Mouse (Mus musculus) hindbrain, embryonic 10.5 days (tissue): ENCODE measurements around the gene Cbfa2t3. TPM values are rescaled to one million over a fixed set of nuclear protein-coding genes. Genes with fewer than 3 reads are reported as not detected.

Source experiments
- DNase-seq: peaks from one replicate; pipeline ENCODE4 v3.0.0-alpha.2; 2017; ENCODE audit warnings: low spot score
- H3K27ac ChIP-seq: fragments of 300-500 bp; sonication (generic); 2 replicates; pipeline ENCODE4 v1.5.1; 2016; ENCODE audit warnings: mild to moderate bottlenecking, moderate library complexity
- H3K27me3 ChIP-seq: fragments of 300-500 bp; sonication (generic); 2 replicates; pipeline ENCODE4 v1.6.1; 2016; ENCODE audit warnings: mild to moderate bottlenecking; ENCODE audit not compliant: poor library complexity, insufficient read depth, severe bottlenecking
- H3K36me3 ChIP-seq: fragments of 300-500 bp; sonication (generic); 2 replicates; pipeline ENCODE4 v1.6.1; 2016; ENCODE audit warnings: mild to moderate bottlenecking, moderate library complexity
- H3K4me1 ChIP-seq: fragments of 300-500 bp; sonication (generic); replicated peaks from 2 replicates; pipeline ENCODE4 v1.6.1; 2016; ENCODE audit warnings: mild to moderate bottlenecking
- H3K4me3 ChIP-seq: fragments of 300-500 bp; sonication (generic); 2 replicates; pipeline ENCODE4 v1.5.1; 2016; ENCODE audit warnings: mild to moderate bottlenecking, moderate library complexity
- H3K9me3 ChIP-seq: fragments of 300-500 bp; sonication (generic); 2 replicates; pipeline ENCODE4 v1.6.1; 2016; ENCODE audit warnings: mild to moderate bottlenecking, moderate library complexity
- WGBS: fragments of 180-500 bp; shearing (Covaris S2); methylation state at CpG from one replicate; pipeline ENCODE4 v1.1.7; 2016; 5-methylcytosine and 5-hydroxymethylcytosine counted together
- polyA plus RNA-seq: library from polyadenylated mRNA; unstranded; fragments of >200 nt; fragmentation: Nextera tagmentation; extraction: Ambion mirVana; gene quantifications from 2 replicates; pipeline ENCODE4 v1.2.1, GENCODE M21; 2016

Gene Cbfa2t3
- polyA plus RNA-seq, 1 experiment from 2014 or later, result 5.4 TPM

GRCm38 (mm10) chr8:122728630-122729029 is 29.7 kb upstream of the Cbfa2t3 start:
- WGBS, result 9% methylated on average over 3 of the region's 3 CpGs
- no peak overlapping the region for H3K4me3 ChIP-seq
- peaks cover 14% of the 10 kb centered on the region; the same call in 1 of the 2 replicates for H3K27me3 ChIP-seq
- peaks cover 14% of the 10 kb centered on the region; the same call in 1 of the 2 replicates for H3K4me1 ChIP-seq
- no peak for DNase-seq
- no peaks in the 10 kb centered on the region for H3K36me3 ChIP-seq
- H3K9me3 ChIP-seq, result no peaks in the 10 kb centered on the region
- H3K27ac ChIP-seq, result no peak overlapping the region

GRCm38 (mm10) chr8:122727412-122727811 is 28.5 kb upstream of the Cbfa2t3 start:
- DNase-seq, result no peak
- 66% methylated on average over 5 of the region's 5 CpGs for WGBS
- H3K27ac ChIP-seq, result no peak overlapping the region

GRCm38 (mm10) chr8:122726789-122727188 is 27.9 kb upstream of the Cbfa2t3 start:
- H3K27me3 ChIP-seq, result peaks cover 23% of the 10 kb centered on the region
- no peak for DNase-seq

More at GRCm38 (mm10) chr8:122727412-122727811, 28.5 kb upstream of the Cbfa2t3 start:
- no peak overlapping the region for H3K4me3 ChIP-seq
- H3K27me3 ChIP-seq, result peaks cover 17% of the 10 kb centered on the region; the same call in 1 of the 2 replicates
- H3K36me3 ChIP-seq, result no peaks in the 10 kb centered on the region
- peaks cover 15% of the 10 kb centered on the region; the same call in 1 of the 2 replicates for H3K4me1 ChIP-seq
- no peaks in the 10 kb centered on the region for H3K9me3 ChIP-seq

GRCm38 (mm10) chr8:122725187-122725586 is 26.3 kb upstream of the Cbfa2t3 start:
- H3K9me3 ChIP-seq, result no peaks in the 10 kb centered on the region
- H3K36me3 ChIP-seq, result no peaks in the 10 kb centered on the region
- H3K27me3 ChIP-seq, result peaks cover 39% of the 10 kb centered on the region
- no peak overlapping the region for H3K4me3 ChIP-seq
- DNase-seq, result no peak
- 88% methylated on average over 6 of the region's 6 CpGs for WGBS
- no peak overlapping the region for H3K27ac ChIP-seq
- peaks cover 27% of the 10 kb centered on the region for H3K4me1 ChIP-seq

More at GRCm38 (mm10) chr8:122726789-122727188, 27.9 kb upstream of the Cbfa2t3 start:
- 63% methylated on average over 2 of the region's 2 CpGs for WGBS
- Histone ChIP-seq H3K9me3 (no peaks in the 10 kb centered on the region), H3K36me3 (no peaks in the 10 kb centered on the region), H3K4me1 (peaks cover 15% of the 10 kb centered on the region; the same call in 1 of the 2 replicates), H3K27ac (no peak overlapping the region), H3K4me3 (no peak overlapping the region)

GRCm38 (mm10) chr8:122720811-122721640 is 22.1 kb upstream of the Cbfa2t3 start:
- Histone ChIP-seq H3K4me1 (peaks cover 32% of the 10 kb centered on the region), H3K36me3 (no peaks in the 10 kb centered on the region), H3K27me3 (peaks cover 59% of the 10 kb centered on the region), H3K9me3 (no peaks in the 10 kb centered on the region), H3K27ac (peak overlapping the region; percentile 66), H3K4me3 (no peak overlapping the region)
- no peak for DNase-seq
- 68% methylated on average over 14 of the region's 14 CpGs for WGBS

- Histone ChIP-seq H3K4me3 (peak overlapping the region; percentile 34), H3K36me3 (no peaks in the 10 kb centered on the region), H3K4me1 (peaks cover 35% of the 10 kb centered on the region), H3K9me3 (no peaks in the 10 kb centered on the region), H3K27me3 (peaks cover 56% of the 10 kb centered on the region), H3K27ac (peak overlapping the region; percentile 66)
- DNase-seq, result no peak
- WGBS, result 13% methylated on average over 25 of the region's 25 CpGs
Measured at GRCm38 (mm10) chr8:122720070-122720729, 21.3 kb upstream of the Cbfa2t3 start.

- DNase-seq, result no peak
- Histone ChIP-seq H3K4me3 (peak overlapping the region; percentile 34; the same call in 1 of the 2 replicates), H3K27me3 (peaks cover 61% of the 10 kb centered on the region), H3K27ac (peak overlapping the region; percentile 66), H3K36me3 (no peaks in the 10 kb centered on the region), H3K4me1 (peaks cover 35% of the 10 kb centered on the region), H3K9me3 (no peaks in the 10 kb centered on the region)
- 29% methylated on average over 7 of the region's 7 CpGs for WGBS
Measured at GRCm38 (mm10) chr8:122719500-122720065, 20.7 kb upstream of the Cbfa2t3 start.

GRCm38 (mm10) chr8:122718711-122719499 is 20.0 kb upstream of the Cbfa2t3 start:
- peaks cover 39% of the 10 kb centered on the region for H3K4me1 ChIP-seq
- no peaks in the 10 kb centered on the region for H3K9me3 ChIP-seq
- no peak overlapping the region for H3K27ac ChIP-seq
- no peak overlapping the region for H3K4me3 ChIP-seq
- 86% methylated on average over 14 of the region's 14 CpGs for WGBS
- no peaks in the 10 kb centered on the region for H3K36me3 ChIP-seq
- peaks cover 65% of the 10 kb centered on the region for H3K27me3 ChIP-seq
- DNase-seq, result no peak

GRCm38 (mm10) chr8:122717869-122718509 is 19.1 kb upstream of the Cbfa2t3 start:
- H3K9me3 ChIP-seq, result no peaks in the 10 kb centered on the region
- H3K27me3 ChIP-seq, result peaks cover 65% of the 10 kb centered on the region
- DNase-seq, result no peak
- no peaks in the 10 kb centered on the region for H3K36me3 ChIP-seq
- H3K4me3 ChIP-seq, result no peak overlapping the region
- WGBS, result 84% methylated on average over 10 of the region's 10 CpGs
- H3K4me1 ChIP-seq, result peaks cover 38% of the 10 kb centered on the region
- no peak overlapping the region for H3K27ac ChIP-seq

- no peaks in the 10 kb centered on the region for H3K9me3 ChIP-seq
- H3K36me3 ChIP-seq, result no peaks in the 10 kb centered on the region
- no peak overlapping the region for H3K27ac ChIP-seq
- DNase-seq, result no peak
- WGBS, result 77% methylated on average over 8 of the region's 8 CpGs
- H3K27me3 ChIP-seq, result peaks cover 53% of the 10 kb centered on the region
- H3K4me3 ChIP-seq, result no peak overlapping the region
- peaks cover 49% of the 10 kb centered on the region for H3K4me1 ChIP-seq
Measured at GRCm38 (mm10) chr8:122716566-122716965, 17.7 kb upstream of the Cbfa2t3 start.

GRCm38 (mm10) chr8:122713157-122713518 is 14.2 kb upstream of the Cbfa2t3 start:
- Histone ChIP-seq H3K4me1 (peaks cover 39% of the 10 kb centered on the region), H3K27me3 (peaks cover 36% of the 10 kb centered on the region; the same call in 1 of the 2 replicates), H3K9me3 (no peaks in the 10 kb centered on the region), H3K27ac (no peak overlapping the region), H3K36me3 (no peaks in the 10 kb centered on the region), H3K4me3 (no peak overlapping the region)
- 89% methylated on average over 5 of the region's 5 CpGs for WGBS
- no peak for DNase-seq
